Mouse (Mus musculus): ENCODE data around the gene Spata20. TPM values are rescaled to one million over a fixed set of nuclear protein-coding genes. Genes with fewer than 3 reads are reported as not detected.

Spata20 gene
- polyA plus RNA-seq, 1 experiment from 2014 or later = 0.31 TPM

- Histone ChIP-seq H3K4me3 (ENCODE audit: low read depth, low read length) (no peak overlapping the region), H3K27me3 (replicated peaks; ENCODE audit: control insufficient read depth, insufficient read depth, low read length) (no peaks in the 10 kb centered on the region), H3K27ac (replicated peaks; ENCODE audit: low read depth, low read length) (no peak overlapping the region), H3K9ac (ENCODE audit: low read depth, low read length) (no peak overlapping the region), H3K36me3 (ENCODE audit: control insufficient read depth, insufficient read depth, low read length) (peaks cover 62% of the 10 kb centered on the region), H3K4me1 (ENCODE audit: control insufficient read depth, insufficient read depth, low read length) (peaks cover 7% of the 10 kb centered on the region; the same call in 1 of the 2 replicates), H3K4me2 (ENCODE audit: low read depth, low read length) (no peak overlapping the region), H3K9me3 (ENCODE audit: control insufficient read depth, low read length) (no peaks in the 10 kb centered on the region)
- DNase-seq (ENCODE audit: low spot score) (no peak), ATAC-seq (ENCODE audit: low read depth) (no peak)
- 53% methylated on average over 7 of the region's 7 CpGs for WGBS
These were observed 44.9 kb downstream of the Spata20 start for GRCm38 (mm10) chr11:94441122-94441521.

GRCm38 (mm10) chr11:94440421-94440820, 45.6 kb downstream of the Spata20 start:
- WGBS = 81% methylated on average over 6 of the region's 6 CpGs
- Histone ChIP-seq H3K36me3 (ENCODE audit: control insufficient read depth, insufficient read depth, low read length) (peaks cover 63% of the 10 kb centered on the region), H3K27ac (replicated peaks; ENCODE audit: low read depth, low read length) (no peak overlapping the region), H3K9ac (ENCODE audit: low read depth, low read length) (no peak overlapping the region), H3K27me3 (replicated peaks; ENCODE audit: control insufficient read depth, insufficient read depth, low read length) (no peaks in the 10 kb centered on the region), H3K9me3 (ENCODE audit: control insufficient read depth, low read length) (no peaks in the 10 kb centered on the region), H3K4me3 (ENCODE audit: low read depth, low read length) (no peak overlapping the region), H3K4me2 (ENCODE audit: low read depth, low read length) (no peak overlapping the region), H3K4me1 (ENCODE audit: control insufficient read depth, insufficient read depth, low read length) (peaks cover 4% of the 10 kb centered on the region; the same call in 1 of the 2 replicates)
- DNase-seq (ENCODE audit: low spot score) (no peak), ATAC-seq (ENCODE audit: low read depth) (no peak)

GRCm38 (mm10) chr11:94429011-94429651, 56.8 kb downstream of the Spata20 start:
- ATAC-seq (ENCODE audit: low read depth) (0 out of 2 replicates have a peak, but pooled peaks have one; percentile 5), DNase-seq (ENCODE audit: low spot score) (peak; percentile 67)
- H3K4me3 ChIP-seq (ENCODE audit: low read depth, low read length) = no peak overlapping the region
- peaks cover 69% of the 10 kb centered on the region for H3K36me3 ChIP-seq (ENCODE audit: control insufficient read depth, insufficient read depth, low read length)
- peak overlapping the region; percentile 22 for H3K4me2 ChIP-seq (ENCODE audit: low read depth, low read length)
- no peaks in the 10 kb centered on the region for H3K9me3 ChIP-seq (ENCODE audit: control insufficient read depth, low read length)
- H3K27me3 ChIP-seq (replicated peaks; ENCODE audit: control insufficient read depth, insufficient read depth, low read length) = no peaks in the 10 kb centered on the region
- H3K4me1 ChIP-seq (ENCODE audit: control insufficient read depth, insufficient read depth, low read length) = peaks cover 31% of the 10 kb centered on the region
- 23% methylated on average over 9 of the region's 9 CpGs for whole genome bisulfite sequencing
- no peak overlapping the region for H3K9ac ChIP-seq (ENCODE audit: low read depth, low read length)
- H3K27ac ChIP-seq (replicated peaks; ENCODE audit: low read depth, low read length) = peak overlapping the region; percentile 84

Other genes starting within 250 kb of the Spata20 start
- 5.9 and 7.8 TPM in 2 replicates for gene Wfikkn2, start 240.2 kb downstream of the Spata20 start, polyA plus RNA-seq (2014; fragmentation: Nextera tagmentation; extraction: Ambion mirVana)
- 0.38 TPM in 1 of 2 replicates, not detected in the other for gene Gm21885, start 204.3 kb downstream of the Spata20 start, polyA plus RNA-seq (2014; fragmentation: Nextera tagmentation; extraction: Ambion mirVana)
- gene Luc7l3, start 164.2 kb downstream of the Spata20 start, polyA plus RNA-seq (2014; fragmentation: Nextera tagmentation; extraction: Ambion mirVana) = 88.8 and 91.4 TPM in 2 replicates
- gene Ankrd40, start 158.2 kb downstream of the Spata20 start, polyA plus RNA-seq (2014; fragmentation: Nextera tagmentation; extraction: Ambion mirVana) = 24.0 and 28.4 TPM in 2 replicates
- 1.3 and 2.2 TPM in 2 replicates for gene Abcc3, start 93.2 kb downstream of the Spata20 start, polyA plus RNA-seq (2014; fragmentation: Nextera tagmentation; extraction: Ambion mirVana)
- 30.0 and 30.5 TPM in 2 replicates for gene Cacna1g, start 12.0 kb downstream of the Spata20 start, polyA plus RNA-seq (2014; fragmentation: Nextera tagmentation; extraction: Ambion mirVana)
- gene Epn3, start 13.8 kb upstream of the Spata20 start, polyA plus RNA-seq (2014; fragmentation: Nextera tagmentation; extraction: Ambion mirVana) = 4.3 and 6.6 TPM in 2 replicates
- 1.4 and 4.1 TPM in 2 replicates for gene Mycbpap, start 35.6 kb upstream of the Spata20 start, polyA plus RNA-seq (2014; fragmentation: Nextera tagmentation; extraction: Ambion mirVana)
- gene Rsad1, start 63.1 kb upstream of the Spata20 start, polyA plus RNA-seq (2014; fragmentation: Nextera tagmentation; extraction: Ambion mirVana) = 2.2 and 2.8 TPM in 2 replicates
- gene Chad, start 78.9 kb upstream of the Spata20 start, polyA plus RNA-seq (2014; fragmentation: Nextera tagmentation; extraction: Ambion mirVana) = 9.5 and 10.1 TPM in 2 replicates
- 6.3 and 7.3 TPM in 2 replicates for gene Acsf2, start 115.7 kb upstream of the Spata20 start, polyA plus RNA-seq (2014; fragmentation: Nextera tagmentation; extraction: Ambion mirVana)
- 205 and 210 TPM in 2 replicates for gene Lrrc59, start 143.6 kb upstream of the Spata20 start, polyA plus RNA-seq (2014; fragmentation: Nextera tagmentation; extraction: Ambion mirVana)
- 98.3 and 105 TPM in 2 replicates for gene Mrpl27, start 167.6 kb upstream of the Spata20 start, polyA plus RNA-seq (2014; fragmentation: Nextera tagmentation; extraction: Ambion mirVana)
- gene Eme1, start 167.8 kb upstream of the Spata20 start, polyA plus RNA-seq (2014; fragmentation: Nextera tagmentation; extraction: Ambion mirVana) = 12.6 and 16.9 TPM in 2 replicates
- gene Xylt2, start 191.3 kb upstream of the Spata20 start, polyA plus RNA-seq (2014; fragmentation: Nextera tagmentation; extraction: Ambion mirVana) = 22.5 and 29.1 TPM in 2 replicates
- gene Gm11541, start 218.3 kb upstream of the Spata20 start, polyA plus RNA-seq (2014; fragmentation: Nextera tagmentation; extraction: Ambion mirVana) = 0.51 and 0.85 TPM in 2 replicates

Data from embryonic facial prominence, embryonic 14.5 days (tissue).